Mouse (Mus musculus): ENCODE measurements at regions not wholly inside any gene's neighbourhood (a gene's known extent, or its start where the extent isn't known, plus 50 kb on each side); places are given as distances from the start of the nearest gene placed in this dataset.

GRCm38 (mm10) chr7:34584870-34585269 is 71.7 kb downstream of the Kctd15 start:
- TF ChIP-seq CTCF (conservative IDR thresholded peaks at IDR 0.05; ENCODE audit: insufficient read depth, insufficient read length, low read depth, low read length) (no peak), POLR2A (IDR thresholded peaks at IDR 0.05; ENCODE audit: low read depth, low read length) (no peak)
